Mouse (Mus musculus) embryonic fibroblast, embryonic 13.5 days (primary cell): ENCODE measurements around the gene Mical1. TPM values are rescaled to one million over a fixed set of nuclear protein-coding genes. Genes with fewer than 3 reads are reported as not detected.
"Not testable (repeated sequence)": the region's sequence is repeated elsewhere in the genome, so short reads cannot be mapped to it uniquely, and the experiment has no call there.

Experiments
- H3K27ac ChIP-seq: 2 replicates; pipeline ENCODE4 v1.5.1; 2012; ENCODE audit warnings: low read length, control low read depth, inconsistent platforms; ENCODE audit not compliant: insufficient read depth
- H3K4me1 ChIP-seq: 2 replicates; pipeline ENCODE4 v1.6.1; 2011; ENCODE audit warnings: low read length; ENCODE audit not compliant: control insufficient read depth, insufficient read depth
- H3K4me3 ChIP-seq: 2 replicates; pipeline ENCODE4 v1.5.1; 2011; ENCODE audit warnings: mild to moderate bottlenecking, control low read depth, low read length; ENCODE audit not compliant: insufficient read depth
- CTCF ChIP-seq: IDR thresholded peaks from 2 replicates; pipeline ENCODE4 v1.5.1; 2011; ENCODE audit warnings: mild to moderate bottlenecking, control low read depth, low read length, moderate library complexity, borderline replicate concordance; ENCODE audit not compliant: insufficient read depth
- POLR2A ChIP-seq: IDR thresholded peaks from 2 replicates; pipeline ENCODE4 v1.6.1; 2011; ENCODE audit warnings: low read depth, mild to moderate bottlenecking, control low read depth, low read length, moderate library complexity
- polyA plus RNA-seq: library from polyadenylated mRNA; stranded (reverse); fragments of >200 nt; gene quantifications from 2 replicates; pipeline ENCODE4 v1.2.4, GENCODE M21; 2011; ENCODE audit warnings: low read depth; ENCODE audit not compliant: missing spikeins, insufficient read length

Gene Mical1
- polyA plus RNA-seq, 1 experiment: 50.0 TPM

GRCm38 (mm10) chr10:41489294-41489693, 13.2 kb downstream of the Mical1 start:
- no peak overlapping the region for H3K27ac ChIP-seq

DNA sequence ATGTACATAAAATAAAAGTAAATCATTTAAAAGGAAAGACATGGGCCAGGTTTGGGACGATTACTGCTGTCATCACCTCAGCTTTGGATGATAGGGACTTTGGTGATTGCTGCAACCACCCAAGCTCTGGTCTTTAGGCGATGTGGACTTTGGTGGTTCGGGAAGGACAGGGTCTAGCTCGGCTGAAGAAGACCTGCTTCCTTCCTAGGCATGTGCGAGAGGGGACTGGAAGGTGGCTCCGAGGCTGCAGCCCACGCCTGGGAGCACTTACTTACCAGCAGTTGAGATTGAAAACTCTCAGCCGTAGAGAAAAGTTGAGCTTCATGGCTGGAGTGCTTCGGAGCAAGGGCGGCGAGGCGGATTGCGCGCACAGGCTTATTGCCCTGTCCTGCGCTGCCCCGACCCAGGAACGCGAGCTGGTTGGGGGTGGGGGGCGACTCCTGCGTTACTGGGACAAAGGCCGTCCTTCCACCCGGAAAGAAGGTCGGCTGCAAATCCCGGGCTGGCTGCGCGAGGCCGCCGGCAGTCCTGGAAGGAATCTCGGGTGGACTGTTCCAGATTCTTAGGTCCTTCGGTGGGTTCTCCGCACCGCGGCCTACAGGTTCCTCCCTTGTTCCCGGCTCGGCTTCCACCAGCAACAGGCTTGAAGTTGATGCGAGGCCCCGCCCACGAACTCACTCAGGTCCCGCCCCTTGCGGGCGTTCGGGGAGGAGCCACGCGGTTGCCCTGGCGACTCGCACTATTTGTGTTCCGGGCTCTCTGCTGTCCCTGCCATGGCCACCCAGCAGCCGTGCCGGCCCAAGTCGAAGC, 13.8 kb downstream of the Mical1 start, which contains the start of the genes Smpd2 and Ppil6:
TSS of gene Smpd2 (minus strand) at position 662 of the 810 bp plus-strand sequence.
TSS of gene Ppil6 (plus strand) at position 732 of the 810 bp plus-strand sequence.
- TF ChIP-seq CTCF: no peak
- peak; percentile 87 for TF ChIP-seq POLR2A

More at GRCm38 (mm10) chr10:41489294-41489693, 13.2 kb downstream of the Mical1 start:
- no peak for TF ChIP-seq POLR2A
- no peak for TF ChIP-seq CTCF
- Histone ChIP-seq H3K4me3 (peak overlapping the region; percentile 66), H3K4me1 (peaks cover 4% of the 10 kb centered on the region; the same call in 1 of the 2 replicates)

DNA sequence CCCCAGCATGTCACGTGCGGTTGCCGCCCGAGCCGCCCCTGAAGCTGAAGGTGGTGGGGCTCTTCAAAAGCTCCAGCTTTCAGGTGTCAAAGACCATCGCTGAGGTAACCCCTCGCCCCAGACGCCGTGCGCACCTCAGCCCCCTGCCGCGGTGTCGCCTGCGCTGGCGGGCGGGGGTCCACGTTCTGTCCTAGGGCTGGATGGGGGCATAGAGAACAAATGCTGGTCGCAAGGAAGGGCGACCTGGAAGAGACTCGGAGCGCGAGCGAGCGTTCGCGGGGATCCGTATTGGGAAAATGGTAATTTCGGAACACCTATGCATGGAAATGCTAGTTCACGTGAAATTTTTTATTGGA, 14.4 kb downstream of the Mical1 start:
- TF ChIP-seq CTCF (no peak), POLR2A (no peak)
- H3K27ac ChIP-seq: no peak overlapping the region
- peaks cover 4% of the 10 kb centered on the region; the same call in 1 of the 2 replicates for H3K4me1 ChIP-seq
- H3K4me3 ChIP-seq: peak overlapping the region; percentile 66

More for the DNA sequence above, 13.8 kb downstream of the Mical1 start, which contains the start of the genes Smpd2 and Ppil6:
- Histone ChIP-seq H3K27ac (0 out of 2 replicates have a peak within 1 kb of the TSS, but pooled peaks have one; percentile 2), H3K4me3 (peak within 1 kb of the TSS; percentile 66), H3K4me1 (peaks cover 4% of the 10 kb centered on the region; the same call in 1 of the 2 replicates)

DNA sequence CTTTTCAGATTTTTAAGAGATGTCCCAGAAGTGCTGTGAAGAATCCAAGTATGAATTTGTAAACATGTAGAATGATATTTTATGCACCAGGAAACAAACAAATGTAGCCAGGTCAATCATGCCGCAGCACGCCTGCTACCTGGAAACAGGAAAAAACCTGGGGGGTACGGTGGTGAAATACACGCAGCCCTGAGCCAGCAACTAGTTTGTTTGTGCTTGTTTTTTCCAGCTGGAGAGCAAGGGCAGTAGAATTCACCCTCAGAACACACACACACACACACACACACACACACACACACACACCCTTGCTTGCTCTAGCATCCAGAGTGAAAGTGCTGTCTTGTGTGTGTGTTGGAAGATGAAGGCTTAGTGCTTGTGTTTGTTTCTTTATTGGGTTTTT, 15.0 kb downstream of the Mical1 start:
- no peak for TF ChIP-seq POLR2A
- TF ChIP-seq CTCF: no peak
- Histone ChIP-seq H3K4me3 (no peak overlapping the region), H3K4me1 (peaks cover 4% of the 10 kb centered on the region; the same call in 1 of the 2 replicates), H3K27ac (no peak overlapping the region)

- Histone ChIP-seq H3K27ac (no peak overlapping the region), H3K4me1 (no peaks in the 10 kb centered on the region), H3K4me3 (no peak overlapping the region)
- no peak for TF ChIP-seq POLR2A
- TF ChIP-seq CTCF: no peak
These were observed 24.8 kb downstream of the Mical1 start for GRCm38 (mm10) chr10:41500941-41501340.

DNA sequence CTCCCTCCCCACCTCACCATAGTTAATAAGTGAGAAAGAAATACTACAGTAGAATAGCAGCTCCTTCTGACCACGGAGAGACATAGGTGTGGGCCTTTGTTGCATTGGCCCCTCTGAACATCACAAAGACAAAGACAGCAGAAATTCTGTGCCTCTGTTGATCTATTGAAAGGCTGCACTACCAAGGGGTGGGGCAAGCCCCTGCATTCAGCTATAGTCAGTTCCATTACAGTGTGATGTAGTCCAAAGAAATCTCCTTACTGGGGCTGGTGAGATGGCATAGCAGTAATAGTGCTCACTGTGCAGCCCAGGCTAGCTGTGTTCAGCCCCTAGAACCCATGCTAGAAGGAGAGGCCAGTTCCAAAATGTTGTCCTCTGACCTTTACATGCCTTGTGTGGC, 28.9 kb downstream of the Mical1 start:
- Histone ChIP-seq H3K4me3 (no peak overlapping the region), H3K4me1 (no peaks in the 10 kb centered on the region), H3K27ac (no peak overlapping the region)
- TF ChIP-seq POLR2A (no peak), CTCF (no peak)

DNA sequence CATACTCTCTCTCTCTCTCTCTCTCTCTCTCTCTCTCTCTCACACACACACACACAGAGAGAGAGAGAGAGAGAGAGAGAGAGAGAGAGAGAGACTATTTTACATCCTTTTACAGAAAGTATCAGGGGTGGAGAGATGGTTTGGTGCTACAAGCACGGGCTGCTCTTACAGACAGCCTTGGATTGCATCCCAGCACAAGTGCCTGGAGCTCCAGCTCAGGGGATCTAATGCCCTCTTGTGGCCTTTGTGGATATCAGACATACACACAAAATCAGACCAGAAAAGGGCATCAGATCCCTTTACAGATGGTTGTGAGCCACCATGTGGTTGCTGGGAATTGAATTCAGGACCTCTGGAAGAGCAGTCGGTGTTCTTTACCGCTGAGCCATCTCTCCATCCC, 29.3 kb downstream of the Mical1 start:
- H3K4me3 ChIP-seq, H3K27ac ChIP-seq, H3K4me1 ChIP-seq: not testable (repeated sequence)
- TF ChIP-seq CTCF: peak; percentile 66

DNA sequence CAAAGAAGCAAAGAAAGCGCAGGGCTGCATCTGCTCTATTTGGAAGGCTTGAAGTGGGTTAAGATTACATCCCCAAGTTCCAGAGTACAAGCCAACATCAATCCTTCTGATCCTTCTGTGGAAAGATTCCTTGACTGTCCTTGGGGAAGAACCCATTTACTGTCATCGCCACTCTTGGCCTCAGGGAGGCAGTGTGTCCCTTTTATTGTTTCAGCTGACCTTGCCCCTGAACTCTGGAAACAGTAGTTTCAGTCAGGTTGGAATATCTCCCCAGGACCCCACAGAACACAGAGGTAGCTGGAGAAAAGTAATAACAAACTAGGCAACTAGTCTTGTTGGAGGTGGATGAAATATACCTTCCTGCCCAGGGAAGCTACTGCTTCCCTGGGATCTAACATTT, 33.0 kb downstream of the Mical1 start:
- TF ChIP-seq CTCF (peak; percentile 52; the same call in 1 of the 2 replicates), POLR2A (no peak)
- H3K4me1 ChIP-seq: no peaks in the 10 kb centered on the region
- no peak overlapping the region for H3K4me3 ChIP-seq
- no peak overlapping the region for H3K27ac ChIP-seq

DNA sequence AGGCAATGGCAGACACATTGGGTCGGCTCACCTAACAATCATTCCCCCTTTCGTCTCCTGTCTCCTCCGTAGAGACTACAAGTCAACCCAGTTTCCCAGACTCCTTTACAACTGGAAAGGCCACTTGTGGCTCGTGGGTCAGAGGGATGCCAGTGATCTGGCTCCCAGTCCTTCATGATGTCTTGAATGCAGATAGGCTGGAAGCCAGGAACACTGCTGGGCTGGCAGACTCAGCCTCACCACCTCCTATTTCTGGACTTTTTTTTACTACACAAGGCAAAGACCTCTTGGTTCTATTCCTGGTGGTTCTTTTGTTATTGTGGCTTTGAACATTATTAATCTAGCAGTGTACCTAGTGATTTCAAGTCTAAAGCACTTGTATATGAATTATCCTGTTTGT, 38.2 kb downstream of the Mical1 start:
- TF ChIP-seq CTCF (no peak), POLR2A (no peak)
- H3K4me3 ChIP-seq: no peak overlapping the region
- no peaks in the 10 kb centered on the region for H3K4me1 ChIP-seq
- no peak overlapping the region for H3K27ac ChIP-seq

DNA sequence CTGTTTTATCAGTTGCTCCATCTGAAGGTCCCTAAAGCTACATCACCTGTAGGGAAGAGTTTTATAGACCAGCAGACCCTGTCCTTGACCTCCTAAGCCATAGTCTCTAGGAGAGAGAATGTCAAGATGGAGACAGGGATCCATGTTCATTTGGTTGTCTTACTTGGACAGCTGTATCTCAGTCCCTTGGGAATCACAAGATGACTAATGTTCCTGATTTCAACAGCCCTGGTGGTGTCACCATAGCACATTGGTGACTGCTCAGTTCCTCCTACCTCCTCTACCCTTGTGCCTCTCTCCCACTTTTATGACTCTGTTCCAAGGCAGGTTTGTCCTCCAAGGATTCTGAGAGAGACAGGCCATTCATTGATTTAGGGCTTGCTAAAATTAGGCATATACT, 38.8 kb downstream of the Mical1 start:
- Histone ChIP-seq H3K4me1 (no peaks in the 10 kb centered on the region), H3K4me3 (no peak overlapping the region), H3K27ac (no peak overlapping the region)
- TF ChIP-seq CTCF (no peak), POLR2A (no peak)
